Mouse (Mus musculus): Measurements from ENCODE around the gene 1700025C18Rik. TPM values are rescaled to one million over a fixed set of nuclear protein-coding genes. Genes with fewer than 3 reads are reported as not detected.

The 1700025C18Rik gene
- polyA plus RNA-seq, 2 experiments: not detected

DNA sequence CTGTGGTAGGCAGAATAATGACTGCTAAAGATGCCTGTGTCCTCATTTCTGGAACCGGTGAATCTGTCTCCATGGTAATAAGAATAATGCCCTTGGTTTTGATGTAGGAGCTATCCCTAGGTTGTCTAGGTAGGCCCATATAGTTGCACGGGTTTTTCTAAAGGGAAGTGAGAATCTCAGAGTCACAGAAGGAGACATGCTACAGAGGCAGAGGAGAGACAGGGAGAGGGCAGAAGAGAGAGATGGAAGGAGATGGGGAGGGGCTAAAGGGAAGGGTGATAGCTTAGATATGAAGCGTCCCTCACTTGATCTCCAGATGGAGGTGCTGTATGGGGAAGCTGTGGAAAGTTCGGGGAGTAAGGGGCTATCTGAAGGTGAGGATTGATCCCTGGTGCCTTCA is 53.1 kb downstream of the 1700025C18Rik start:
- no peak overlapping the region for H3K4me3 ChIP-seq (replicated peaks; ENCODE audit: low read length)
- H3K4me1 ChIP-seq (ENCODE audit: control insufficient read depth, insufficient read depth, low read length): peaks cover 16% of the 10 kb centered on the region
- ATAC-seq (ENCODE audit: low FRiP score, low read depth) (no peak), DNase-seq (ENCODE audit: low spot score) (no peak)
- H3K9ac ChIP-seq (ENCODE audit: low read depth, low read length, severe bottlenecking): no peak overlapping the region
- no peaks in the 10 kb centered on the region for H3K9me3 ChIP-seq (ENCODE audit: control insufficient read depth, low read length)
- no peaks in the 10 kb centered on the region for H3K27me3 ChIP-seq (ENCODE audit: control insufficient read depth, insufficient read depth, low read length)
- no peak overlapping the region for H3K4me2 ChIP-seq (replicated peaks; ENCODE audit: low read depth, low read length, severe bottlenecking)
- WGBS: 67% methylated on average over 4 of the region's 4 CpGs
- no peak overlapping the region for H3K27ac ChIP-seq (replicated peaks; ENCODE audit: low read depth, low read length)
- H3K36me3 ChIP-seq (ENCODE audit: control insufficient read depth, insufficient read depth, low read length): no peaks in the 10 kb centered on the region
- no peak for TF ChIP-seq POLR2A (IDR thresholded peaks at IDR 0.05; ENCODE audit: borderline replicate concordance, extremely low read depth, insufficient read depth, insufficient read length)

DNA sequence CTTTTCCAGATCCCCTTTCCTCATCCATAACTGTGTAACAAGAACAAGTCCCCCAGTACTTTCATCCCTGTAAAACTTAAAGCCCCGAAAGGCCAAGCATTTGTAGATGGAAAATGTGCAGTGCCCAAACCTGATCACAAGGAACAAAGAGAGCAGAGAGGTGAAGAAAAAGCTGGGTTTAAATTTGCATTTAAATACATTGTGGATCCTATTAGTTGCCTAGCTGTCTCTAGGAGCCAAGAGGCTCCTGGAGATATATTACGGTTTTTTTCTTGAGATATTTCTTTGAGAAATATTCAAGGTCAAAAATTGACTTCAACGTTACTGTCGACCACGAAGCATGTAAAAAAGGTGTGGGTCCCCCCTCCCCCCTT is 55.5 kb downstream of the 1700025C18Rik start:
- no peak overlapping the region for H3K9ac ChIP-seq (ENCODE audit: low read depth, low read length, severe bottlenecking)
- 28% methylated on average over 5 of the region's 5 CpGs for WGBS

GRCm38 (mm10) chr2:165034131-165035057 is 56.2 kb downstream of the 1700025C18Rik start, which contains the start of gene Ncoa5:
TSS of gene Ncoa5 (minus strand) at chr2:165034867.
- DNase-seq (ENCODE audit: low spot score): peak; percentile 98
- Histone ChIP-seq H3K9ac (ENCODE audit: low read depth, low read length, severe bottlenecking) (peak within 1 kb of the TSS; percentile 97), H3K4me3 (replicated peaks; ENCODE audit: low read length) (peak within 1 kb of the TSS; percentile 98), H3K27me3 (ENCODE audit: control insufficient read depth, insufficient read depth, low read length) (no peaks in the 10 kb centered on the region), H3K4me1 (ENCODE audit: control insufficient read depth, insufficient read depth, low read length) (peaks cover 17% of the 10 kb centered on the region), H3K9me3 (ENCODE audit: control insufficient read depth, low read length) (no peaks in the 10 kb centered on the region), H3K36me3 (ENCODE audit: control insufficient read depth, insufficient read depth, low read length) (no peaks in the 10 kb centered on the region), H3K27ac (replicated peaks; ENCODE audit: low read depth, low read length) (peak within 1 kb of the TSS; percentile 86), H3K4me2 (replicated peaks; ENCODE audit: low read depth, low read length, severe bottlenecking) (peak within 1 kb of the TSS; percentile 71)
- TF ChIP-seq POLR2A (IDR thresholded peaks at IDR 0.05; ENCODE audit: borderline replicate concordance, extremely low read depth, insufficient read depth, insufficient read length): 0 out of 2 replicates have a peak, but pooled peaks have one; percentile 60
- ATAC-seq (ENCODE audit: low FRiP score, low read depth): peak; percentile 95
- WGBS: under 1% methylated on average over 70 of the region's 111 CpGs

More for the DNA sequence above, 55.5 kb downstream of the 1700025C18Rik start:
- Histone ChIP-seq H3K4me1 (ENCODE audit: control insufficient read depth, insufficient read depth, low read length) (peaks cover 17% of the 10 kb centered on the region), H3K27me3 (ENCODE audit: control insufficient read depth, insufficient read depth, low read length) (no peaks in the 10 kb centered on the region), H3K36me3 (ENCODE audit: control insufficient read depth, insufficient read depth, low read length) (no peaks in the 10 kb centered on the region), H3K4me2 (replicated peaks; ENCODE audit: low read depth, low read length, severe bottlenecking) (peak overlapping the region; percentile 7; the same call in 1 of the 2 replicates), H3K4me3 (replicated peaks; ENCODE audit: low read length) (peak overlapping the region; percentile 98), H3K9me3 (ENCODE audit: control insufficient read depth, low read length) (no peaks in the 10 kb centered on the region), H3K27ac (replicated peaks; ENCODE audit: low read depth, low read length) (peak overlapping the region; percentile 28)
- DNase-seq (ENCODE audit: low spot score) (no peak), ATAC-seq (ENCODE audit: low FRiP score, low read depth) (no peak)
- no peak for TF ChIP-seq POLR2A (IDR thresholded peaks at IDR 0.05; ENCODE audit: borderline replicate concordance, extremely low read depth, insufficient read depth, insufficient read length)

DNA sequence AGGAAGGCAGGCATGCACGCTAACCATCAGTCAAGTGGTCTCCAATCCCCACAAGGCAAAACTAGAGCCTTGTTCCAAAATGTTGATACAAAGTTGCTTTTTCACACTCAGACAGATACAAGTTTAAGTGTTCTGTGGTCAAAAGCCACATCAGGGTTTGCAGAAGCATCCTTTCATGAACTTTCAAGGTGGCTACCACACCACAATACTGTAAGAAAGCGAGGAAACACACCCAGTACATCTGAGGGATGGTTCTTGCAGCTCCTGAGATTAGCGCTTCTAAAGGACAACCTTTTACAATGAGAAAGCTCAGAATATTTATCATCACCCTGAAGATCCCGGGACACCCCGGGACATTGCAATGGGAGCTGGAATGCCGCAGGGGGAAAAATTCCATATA is 57.2 kb downstream of the 1700025C18Rik start:
- no peaks in the 10 kb centered on the region for H3K27me3 ChIP-seq (ENCODE audit: control insufficient read depth, insufficient read depth, low read length)
- H3K4me2 ChIP-seq (replicated peaks; ENCODE audit: low read depth, low read length, severe bottlenecking): peak overlapping the region; percentile 71
- no peak for TF ChIP-seq POLR2A (IDR thresholded peaks at IDR 0.05; ENCODE audit: borderline replicate concordance, extremely low read depth, insufficient read depth, insufficient read length)
- DNase-seq (ENCODE audit: low spot score) (no peak), ATAC-seq (ENCODE audit: low FRiP score, low read depth) (no peak)
- H3K9me3 ChIP-seq (ENCODE audit: control insufficient read depth, low read length): no peaks in the 10 kb centered on the region
- H3K4me3 ChIP-seq (replicated peaks; ENCODE audit: low read length): peak overlapping the region; percentile 98
- no peaks in the 10 kb centered on the region for H3K36me3 ChIP-seq (ENCODE audit: control insufficient read depth, insufficient read depth, low read length)
- peaks cover 17% of the 10 kb centered on the region for H3K4me1 ChIP-seq (ENCODE audit: control insufficient read depth, insufficient read depth, low read length)
- H3K9ac ChIP-seq (ENCODE audit: low read depth, low read length, severe bottlenecking): peak overlapping the region; percentile 97
- 41% methylated on average over 6 of the region's 6 CpGs for WGBS
- no peak overlapping the region for H3K27ac ChIP-seq (replicated peaks; ENCODE audit: low read depth, low read length)

- Histone ChIP-seq H3K27ac (replicated peaks; ENCODE audit: low read depth, low read length) (no peak overlapping the region), H3K27me3 (ENCODE audit: control insufficient read depth, insufficient read depth, low read length) (no peaks in the 10 kb centered on the region), H3K9me3 (ENCODE audit: control insufficient read depth, low read length) (no peaks in the 10 kb centered on the region), H3K9ac (ENCODE audit: low read depth, low read length, severe bottlenecking) (no peak overlapping the region), H3K4me2 (replicated peaks; ENCODE audit: low read depth, low read length, severe bottlenecking) (peak overlapping the region; percentile 71), H3K4me1 (ENCODE audit: control insufficient read depth, insufficient read depth, low read length) (peaks cover 17% of the 10 kb centered on the region), H3K4me3 (replicated peaks; ENCODE audit: low read length) (no peak overlapping the region; the same call in 1 of the 2 replicates), H3K36me3 (ENCODE audit: control insufficient read depth, insufficient read depth, low read length) (no peaks in the 10 kb centered on the region)
- ATAC-seq (ENCODE audit: low FRiP score, low read depth) (no peak), DNase-seq (ENCODE audit: low spot score) (no peak)
- WGBS: 36% methylated on average over 3 of the region's 3 CpGs
- TF ChIP-seq POLR2A (IDR thresholded peaks at IDR 0.05; ENCODE audit: borderline replicate concordance, extremely low read depth, insufficient read depth, insufficient read length): no peak
Observed at GRCm38 (mm10) chr2:165032533-165032932, 58.0 kb downstream of the 1700025C18Rik start.

Other genes with a start within 250 kb of the 1700025C18Rik start
- 45.5 and 55.3 TPM in 2 replicates for gene Pltp, start 233.0 kb downstream of the 1700025C18Rik start, polyA plus RNA-seq (2012; rRNA removed)
- gene Pltp, start 233.0 kb downstream of the 1700025C18Rik start, polyA plus RNA-seq (2014; fragmentation: Nextera tagmentation; extraction: Ambion mirVana): 51.1 and 56.2 TPM in 2 replicates
- 40.5 and 48.6 TPM in 2 replicates for gene Pcif1, start 211.4 kb downstream of the 1700025C18Rik start, polyA plus RNA-seq (2012; rRNA removed)
- gene Pcif1, start 211.4 kb downstream of the 1700025C18Rik start, polyA plus RNA-seq (2014; fragmentation: Nextera tagmentation; extraction: Ambion mirVana): 66.4 and 73.0 TPM in 2 replicates
- gene Zfp335, start 179.0 kb downstream of the 1700025C18Rik start, polyA plus RNA-seq (2012; rRNA removed): 37.9 and 48.9 TPM in 2 replicates
- gene Zfp335, start 179.0 kb downstream of the 1700025C18Rik start, polyA plus RNA-seq (2014; fragmentation: Nextera tagmentation; extraction: Ambion mirVana): 13.7 and 17.7 TPM in 2 replicates
- gene Mmp9, start 150.0 kb downstream of the 1700025C18Rik start, polyA plus RNA-seq (2012; rRNA removed): 16.7 and 20.3 TPM in 2 replicates
- 13.6 and 19.1 TPM in 2 replicates for gene Mmp9, start 150.0 kb downstream of the 1700025C18Rik start, polyA plus RNA-seq (2014; fragmentation: Nextera tagmentation; extraction: Ambion mirVana)
- 6.9 and 7.0 TPM in 2 replicates for gene Slc12a5, start 129.9 kb downstream of the 1700025C18Rik start, polyA plus RNA-seq (2012; rRNA removed)
- 0.72 and 0.88 TPM in 2 replicates for gene Slc12a5, start 129.9 kb downstream of the 1700025C18Rik start, polyA plus RNA-seq (2014; fragmentation: Nextera tagmentation; extraction: Ambion mirVana)
- 77.3 and 86.3 TPM in 2 replicates for gene Ncoa5, start 55.9 kb downstream of the 1700025C18Rik start, polyA plus RNA-seq (2012; rRNA removed)
- gene Ncoa5, start 55.9 kb downstream of the 1700025C18Rik start, polyA plus RNA-seq (2014; fragmentation: Nextera tagmentation; extraction: Ambion mirVana): 58.7 and 68.1 TPM in 2 replicates
- gene Cd40, start 35.1 kb downstream of the 1700025C18Rik start, polyA plus RNA-seq (2012; rRNA removed): 9.7 and 11.7 TPM in 2 replicates
- gene Cd40, start 35.1 kb downstream of the 1700025C18Rik start, polyA plus RNA-seq (2014; fragmentation: Nextera tagmentation; extraction: Ambion mirVana): 7.4 and 9.1 TPM in 2 replicates
- 0.30 and 0.42 TPM in 2 replicates for gene Cdh22, start 144.1 kb upstream of the 1700025C18Rik start, polyA plus RNA-seq (2012; rRNA removed)
- gene Cdh22, start 144.1 kb upstream of the 1700025C18Rik start, polyA plus RNA-seq (2014; fragmentation: Nextera tagmentation; extraction: Ambion mirVana): 0.29 and 0.40 TPM in 2 replicates
- 54.2 and 74.3 TPM in 2 replicates for gene Slc35c2, start 197.1 kb upstream of the 1700025C18Rik start, polyA plus RNA-seq (2012; rRNA removed)
- gene Slc35c2, start 197.1 kb upstream of the 1700025C18Rik start, polyA plus RNA-seq (2014; fragmentation: Nextera tagmentation; extraction: Ambion mirVana): 51.1 and 51.2 TPM in 2 replicates
- gene Elmo2, start 235.7 kb upstream of the 1700025C18Rik start, polyA plus RNA-seq (2012; rRNA removed): 77.7 and 97.3 TPM in 2 replicates
- gene Elmo2, start 235.7 kb upstream of the 1700025C18Rik start, polyA plus RNA-seq (2014; fragmentation: Nextera tagmentation; extraction: Ambion mirVana): 83.0 and 87.4 TPM in 2 replicates

Data from limb, embryonic 14.5 days (tissue).